Comparison of ENCODE assay signal across 20 mouse cellular contexts in the genomic region with DNA sequence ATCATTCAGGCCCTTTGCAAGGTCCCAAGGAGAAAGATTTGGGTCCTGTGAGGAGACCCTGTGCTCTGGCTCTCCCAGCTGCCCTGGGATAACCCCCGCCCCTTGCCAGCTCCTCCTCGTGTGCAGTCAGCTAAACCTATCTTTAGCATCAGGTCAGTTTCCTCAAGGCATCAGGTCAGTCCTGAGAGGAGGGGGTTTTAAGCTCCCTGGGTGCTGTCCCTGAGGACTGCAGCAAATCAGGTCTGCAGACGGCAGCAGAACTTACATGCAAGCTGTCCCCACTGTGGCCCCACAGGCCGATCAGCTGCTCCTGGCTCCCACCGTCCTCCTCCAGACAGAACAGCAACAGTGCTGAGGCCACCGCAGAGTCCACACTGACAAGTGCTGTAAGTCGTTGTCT. TPM values are rescaled to one million over a fixed set of nuclear protein-coding genes. Genes with fewer than 3 reads are reported as not detected.
DNase-seq lines count a peak whose midpoint lies in the region; ATAC-seq and TF ChIP-seq lines count a peak whose summit lies in the region.
"Had no signal": no experiment of that assay in that cellular context is flagged by ENCODE, and none has a peak within 500 bp of the region (broad histone marks: within the 10 kb centered on the region; RNA-seq: fewer than 3 reads in every experiment).

No protein-coding gene starts in this region.

- intact Hi-C loops in gastrocnemius, adult 2 months (cut with DNase I): loop anchor here (5.0 kb wide), 1 partner anchor 139 kb away; a partner anchor contains a TSS

- no peak overlapping the region for H3K4me2 ChIP-seq in heart, embryonic 12.5 days
- H3K4me2 ChIP-seq: embryonic facial prominence, embryonic 15.5 days; hindbrain, embryonic 13.5 days had no signal

- 0 out of 2 replicates have a peak overlapping the region, but pooled peaks have one; percentile 19 for H3K9ac ChIP-seq in heart, embryonic 12.5 days
- H3K9ac ChIP-seq: embryonic facial prominence, embryonic 15.5 days; hindbrain, embryonic 13.5 days had no signal

- ATAC-seq in heart, embryonic 12.5 days (ENCODE audit: insufficient number of reproducible peaks, low FRiP score): no peak
- ATAC-seq: forebrain, embryonic 14.5 days; hindbrain, postnatal 0 days; Patski had no signal

- no peaks in the 10 kb centered on the region for H3K36me3 ChIP-seq in heart, embryonic 12.5 days
- H3K36me3 ChIP-seq: embryonic facial prominence, embryonic 15.5 days; forebrain, embryonic 10.5 days; hindbrain, embryonic 13.5 days had no signal

- DNase-seq in gastrocnemius, adult 2 months: peak; percentile 87
- no peak for DNase-seq in gastrocnemius, postnatal 4 days (ENCODE audit: low spot score in 2 of 2)
- DNase-seq in heart, postnatal 4 days: no peak
- DNase-seq in gastrocnemius, adult 8-10 months (ENCODE audit: low spot score in 2 of 2): peak; percentile 59 to 70
- peak; percentile 75 for DNase-seq in gastrocnemius, postnatal 25 days
- no peak for DNase-seq in kidney, adult 18-20 months
- DNase-seq: adrenal gland, adult 8-10 months; cerebellum, adult 11 months; cerebellum, adult 8-10 months; cerebellum, postnatal 14 days; embryo, embryonic 11 days; kidney, adult 11 months had no signal

- no peaks in the 10 kb centered on the region; the same call in 1 of the 2 replicates for H3K27me3 ChIP-seq in heart, embryonic 12.5 days (replicated peaks)
- H3K27me3 ChIP-seq: Patski had no signal

- peaks cover 28% of the 10 kb centered on the region for H3K4me1 ChIP-seq in heart, embryonic 12.5 days (replicated peaks)

- no peak for TF ChIP-seq CTCF in gastrocnemius, adult 2 months (IDR thresholded peaks at IDR 0.05)

- no peaks in the 10 kb centered on the region for H3K9me3 ChIP-seq in heart, embryonic 12.5 days (replicated peaks)
- H3K9me3 ChIP-seq: embryonic facial prominence, embryonic 15.5 days; forebrain, embryonic 10.5 days; hindbrain, embryonic 13.5 days had no signal

- H3K4me3 ChIP-seq in gastrocnemius, adult 2 months: peak overlapping the region; percentile 76
- no peak overlapping the region for H3K4me3 ChIP-seq in heart, embryonic 12.5 days
- H3K4me3 ChIP-seq: embryonic facial prominence, embryonic 15.5 days; erythroblast, embryonic 14.5 days; forebrain, embryonic 10.5 days; hindbrain, embryonic 13.5 days had no signal

- peak overlapping the region; percentile 98 for H3K27ac ChIP-seq in gastrocnemius, adult 2 months
- no peak overlapping the region for H3K27ac ChIP-seq in heart, embryonic 12.5 days (ENCODE audit: poor library complexity, severe bottlenecking)
- H3K27ac ChIP-seq: embryonic facial prominence, embryonic 15.5 days; forebrain, embryonic 10.5 days; hindbrain, embryonic 13.5 days; hindbrain, postnatal 0 days had no signal

- 37% methylated on average over 7 of the region's 7 CpGs for WGBS in heart, embryonic 12.5 days

RNA-seq across cellular contexts. Expression of a gene that starts 2.8 kb away (rescaled TPM):
- 100 to 1,000 TPM in 1 of 2 experiments, 10 to 100 TPM in 1; 75.0 to 118 TPM for total RNA-seq in gastrocnemius, adult 2 months (2021)
- 10 to 100 TPM; 21.6 to 25.0 TPM for total RNA-seq in gastrocnemius, postnatal 4 days (2021)
- polyA plus RNA-seq in heart, embryonic 12.5 days (2016; fragmentation: Nextera tagmentation; extraction: Ambion mirVana): 11.4 and 12.2 TPM in 2 replicates
- total RNA-seq in heart, postnatal 4 days (2021): 10 to 100 TPM; 19.4 to 19.8 TPM
- 10 to 100 TPM; 60.8 to 78.9 (median 75.8) TPM for total RNA-seq in gastrocnemius, adult 8-10 months (2022)
- 10 to 100 TPM; 58.4 to 76.2 TPM for total RNA-seq in gastrocnemius, postnatal 25 days (2021)

Comparison
In these comparisons a context has a peak if more than half of its experiments do, and no peak if none do; other contexts are left out.
1. DNase-seq: peak in gastrocnemius, adult 2 months (single experiment), gastrocnemius, adult 8-10 months (2 of 2) and gastrocnemius, postnatal 25 days (single experiment); none in gastrocnemius, postnatal 4 days (0 of 2), heart, postnatal 4 days (single experiment) and kidney, adult 18-20 months (single experiment).